Mouse (Mus musculus): ENCODE measurements around the gene Slc25a25. TPM values are rescaled to one million over a fixed set of nuclear protein-coding genes. Genes with fewer than 3 reads are reported as not detected.

The Slc25a25 gene
- polyA plus RNA-seq (2011; ENCODE audit: insufficient read depth, insufficient read length, low read depth, missing spikeins) = 12.8 and 16.5 TPM in 2 replicates

- Histone ChIP-seq H3K27ac (ENCODE audit: insufficient read depth, low read length) (peak within 1 kb of the TSS; percentile 90), H3K9me3 (replicated peaks; ENCODE audit: control insufficient read depth, insufficient read depth, low read length, poor library complexity, severe bottlenecking) (no peaks in the 10 kb centered on the region)
- no peak for TF ChIP-seq EP300 (IDR thresholded peaks at IDR 0.05; ENCODE audit: insufficient read depth, low read depth, low read length)
- no peak for TF ChIP-seq CTCF (IDR thresholded peaks at IDR 0.05; ENCODE audit: low read depth, low read length)
- TF ChIP-seq POLR2A (IDR thresholded peaks at IDR 0.05; ENCODE audit: insufficient read depth, low read length) = no peak
These were observed at the start of gene Slc25a25 for GRCm38 (mm10) chr2:32450881-32451844. Slc25a25 (minus strand) TSS chr2:32451445.

GRCm38 (mm10) chr2:32500461-32500860, 49.2 kb upstream of the Slc25a25 start:
- no peaks in the 10 kb centered on the region for H3K27me3 ChIP-seq (ENCODE audit: control insufficient read depth, insufficient read depth, low read length, poor library complexity, severe bottlenecking)
- no peak overlapping the region for H3K9ac ChIP-seq (ENCODE audit: low read depth, poor library complexity, severe bottlenecking)
- no peaks in the 10 kb centered on the region for H3K9me3 ChIP-seq (replicated peaks; ENCODE audit: control insufficient read depth, insufficient read depth, low read length, poor library complexity, severe bottlenecking)
- TF ChIP-seq POLR2A (IDR thresholded peaks at IDR 0.05; ENCODE audit: insufficient read depth, low read length) (no peak), CTCF (IDR thresholded peaks at IDR 0.05; ENCODE audit: low read depth, low read length) (no peak), EP300 (IDR thresholded peaks at IDR 0.05; ENCODE audit: insufficient read depth, low read depth, low read length) (no peak)
- no peak overlapping the region for H3K4me3 ChIP-seq (ENCODE audit: low read depth, low read length)
- H3K4me1 ChIP-seq (ENCODE audit: control insufficient read depth, insufficient read depth, low read length) = peaks cover 4% of the 10 kb centered on the region
- no peak overlapping the region for H3K27ac ChIP-seq (ENCODE audit: insufficient read depth, low read length)
- no peaks in the 10 kb centered on the region for H3K36me3 ChIP-seq (ENCODE audit: control insufficient read depth, insufficient read depth, low read length, poor library complexity, severe bottlenecking)

More at GRCm38 (mm10) chr2:32450881-32451844, at the start of gene Slc25a25:
- H3K9ac ChIP-seq (ENCODE audit: low read depth, poor library complexity, severe bottlenecking) = peak within 1 kb of the TSS; percentile 90
- H3K4me1 ChIP-seq (ENCODE audit: control insufficient read depth, insufficient read depth, low read length) = no peaks in the 10 kb centered on the region
- H3K36me3 ChIP-seq (ENCODE audit: control insufficient read depth, insufficient read depth, low read length, poor library complexity, severe bottlenecking) = no peaks in the 10 kb centered on the region
- H3K4me3 ChIP-seq (ENCODE audit: low read depth, low read length) = peak within 1 kb of the TSS; percentile 78
- 0 out of 2 replicates have a peak, but pooled peaks cover 2% of the 10 kb centered on the region for H3K27me3 ChIP-seq (ENCODE audit: control insufficient read depth, insufficient read depth, low read length, poor library complexity, severe bottlenecking)

- no peaks in the 10 kb centered on the region for H3K27me3 ChIP-seq (ENCODE audit: control insufficient read depth, insufficient read depth, low read length, poor library complexity, severe bottlenecking)
- no peaks in the 10 kb centered on the region for H3K36me3 ChIP-seq (ENCODE audit: control insufficient read depth, insufficient read depth, low read length, poor library complexity, severe bottlenecking)
- no peak for TF ChIP-seq CTCF (IDR thresholded peaks at IDR 0.05; ENCODE audit: low read depth, low read length)
- no peak for TF ChIP-seq POLR2A (IDR thresholded peaks at IDR 0.05; ENCODE audit: insufficient read depth, low read length)
- TF ChIP-seq EP300 (IDR thresholded peaks at IDR 0.05; ENCODE audit: insufficient read depth, low read depth, low read length) = no peak
- no peak overlapping the region for H3K9ac ChIP-seq (ENCODE audit: low read depth, poor library complexity, severe bottlenecking)
- no peak overlapping the region for H3K27ac ChIP-seq (ENCODE audit: insufficient read depth, low read length)
- H3K4me3 ChIP-seq (ENCODE audit: low read depth, low read length) = no peak overlapping the region
- H3K9me3 ChIP-seq (replicated peaks; ENCODE audit: control insufficient read depth, insufficient read depth, low read length, poor library complexity, severe bottlenecking) = no peaks in the 10 kb centered on the region
- peaks cover 4% of the 10 kb centered on the region for H3K4me1 ChIP-seq (ENCODE audit: control insufficient read depth, insufficient read depth, low read length)
These were observed 48.1 kb upstream of the Slc25a25 start for GRCm38 (mm10) chr2:32499365-32499764.

GRCm38 (mm10) chr2:32496190-32496589, 44.9 kb upstream of the Slc25a25 start:
- Histone ChIP-seq H3K36me3 (ENCODE audit: control insufficient read depth, insufficient read depth, low read length, poor library complexity, severe bottlenecking) (no peaks in the 10 kb centered on the region), H3K9ac (ENCODE audit: low read depth, poor library complexity, severe bottlenecking) (no peak overlapping the region), H3K4me1 (ENCODE audit: control insufficient read depth, insufficient read depth, low read length) (peaks cover 2% of the 10 kb centered on the region), H3K27me3 (ENCODE audit: control insufficient read depth, insufficient read depth, low read length, poor library complexity, severe bottlenecking) (no peaks in the 10 kb centered on the region), H3K9me3 (replicated peaks; ENCODE audit: control insufficient read depth, insufficient read depth, low read length, poor library complexity, severe bottlenecking) (no peaks in the 10 kb centered on the region), H3K4me3 (ENCODE audit: low read depth, low read length) (no peak overlapping the region), H3K27ac (ENCODE audit: insufficient read depth, low read length) (no peak overlapping the region)
- TF ChIP-seq EP300 (IDR thresholded peaks at IDR 0.05; ENCODE audit: insufficient read depth, low read depth, low read length) (no peak), POLR2A (IDR thresholded peaks at IDR 0.05; ENCODE audit: insufficient read depth, low read length) (no peak), CTCF (IDR thresholded peaks at IDR 0.05; ENCODE audit: low read depth, low read length) (no peak)

GRCm38 (mm10) chr2:32495185-32495726, 44.0 kb upstream of the Slc25a25 start:
- Histone ChIP-seq H3K27me3 (ENCODE audit: control insufficient read depth, insufficient read depth, low read length, poor library complexity, severe bottlenecking) (no peaks in the 10 kb centered on the region), H3K9ac (ENCODE audit: low read depth, poor library complexity, severe bottlenecking) (no peak overlapping the region), H3K9me3 (replicated peaks; ENCODE audit: control insufficient read depth, insufficient read depth, low read length, poor library complexity, severe bottlenecking) (no peaks in the 10 kb centered on the region), H3K4me3 (ENCODE audit: low read depth, low read length) (no peak overlapping the region), H3K36me3 (ENCODE audit: control insufficient read depth, insufficient read depth, low read length, poor library complexity, severe bottlenecking) (no peaks in the 10 kb centered on the region), H3K27ac (ENCODE audit: insufficient read depth, low read length) (no peak overlapping the region), H3K4me1 (ENCODE audit: control insufficient read depth, insufficient read depth, low read length) (peaks cover 2% of the 10 kb centered on the region)
- no peak for TF ChIP-seq POLR2A (IDR thresholded peaks at IDR 0.05; ENCODE audit: insufficient read depth, low read length)
- no peak for TF ChIP-seq EP300 (IDR thresholded peaks at IDR 0.05; ENCODE audit: insufficient read depth, low read depth, low read length)
- no peak for TF ChIP-seq CTCF (IDR thresholded peaks at IDR 0.05; ENCODE audit: low read depth, low read length)
